Mouse (Mus musculus): ENCODE results near the gene Cyp4f18.
A peak's percentile ranks its signal among the peaks of the same experiment; 100 is the strongest.
"Not testable (repeated sequence)": the region's sequence is repeated elsewhere in the genome, so short reads cannot be mapped to it uniquely, and the experiment has no call there.

Gene Cyp4f18

GRCm38 (mm10) chr8:72009473-72009872, at the start of gene Cyp4f18:
Gene Cyp4f18, minus strand, starts transcription at chr8:72009626.
- no peak for DNase-seq (ENCODE audit: low spot score)

DNA sequence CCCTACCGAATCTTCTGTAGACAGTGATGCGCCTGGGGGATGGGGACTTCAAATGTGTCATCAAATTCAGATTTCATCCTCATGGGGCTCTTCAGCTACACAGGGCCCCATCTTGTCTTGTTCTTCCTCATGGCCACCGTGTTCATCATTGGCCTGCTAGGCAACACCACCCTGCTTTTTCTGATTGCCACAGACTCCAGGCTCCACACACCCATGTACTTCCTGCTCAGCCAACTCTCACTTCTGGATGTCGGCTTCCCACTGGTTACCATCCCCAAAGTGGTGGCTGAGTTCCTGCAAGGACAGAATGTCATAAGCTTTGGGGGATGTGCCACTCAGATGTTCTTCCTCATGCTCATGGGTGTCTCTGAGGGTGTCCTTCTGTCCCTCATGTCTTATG, 48.2 kb upstream of the Cyp4f18 start:
- DNase-seq (ENCODE audit: low spot score), result not testable (repeated sequence)

DNA sequence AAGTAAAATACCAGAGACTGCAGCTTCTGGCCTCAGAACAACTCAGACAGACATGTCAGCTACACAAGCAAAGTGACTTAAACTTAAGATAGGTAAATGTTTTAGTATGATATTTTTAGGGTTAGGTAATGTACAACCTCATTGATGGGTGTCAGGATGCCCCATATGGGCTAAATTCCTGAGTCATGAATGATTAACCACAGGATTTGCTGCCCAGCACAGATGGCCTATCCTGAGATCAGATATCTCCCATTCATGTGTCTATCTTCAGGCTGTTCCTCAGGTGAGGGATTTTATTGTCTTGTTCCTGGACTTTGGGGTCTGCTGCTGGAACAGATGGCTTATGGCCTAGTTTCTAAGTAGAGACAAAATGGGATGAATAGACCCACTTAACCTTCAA, 45.2 kb upstream of the Cyp4f18 start:
- DNase-seq (ENCODE audit: low spot score), result not testable (repeated sequence)

- DNase-seq (ENCODE audit: low spot score), result no peak
These were observed 33.1 kb upstream of the Cyp4f18 start for GRCm38 (mm10) chr8:72042493-72042892.

DNA sequence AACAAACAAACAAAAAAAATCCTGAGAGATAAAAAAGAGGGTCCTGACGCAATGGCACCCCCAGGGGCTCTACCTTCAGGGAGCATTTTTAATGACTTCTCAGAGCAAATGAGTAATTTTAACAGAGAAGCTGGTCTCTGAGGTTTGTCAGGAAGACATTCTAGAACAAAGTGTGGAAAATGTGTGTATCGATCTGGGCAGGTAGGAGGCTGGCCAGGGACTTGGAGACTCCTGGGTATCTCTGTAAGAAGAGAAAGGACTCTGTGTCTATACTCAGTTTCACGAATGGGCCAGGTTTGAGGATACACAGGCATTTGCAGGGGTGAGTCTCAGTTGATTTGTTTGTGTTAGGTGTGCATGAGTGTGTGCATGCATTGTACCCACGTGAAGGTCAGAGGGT, 31.5 kb upstream of the Cyp4f18 start, which contains the start of gene Olfr372:
TSS of gene Olfr372 (plus strand) at position 301 of the 400 bp plus-strand sequence.
- DNase-seq (ENCODE audit: low spot score), result not testable (repeated sequence)

GRCm38 (mm10) chr8:72032926-72033325, 23.5 kb upstream of the Cyp4f18 start:
- not testable (repeated sequence) for DNase-seq (ENCODE audit: low spot score)

GRCm38 (mm10) chr8:72024886-72025285, 15.5 kb upstream of the Cyp4f18 start:
- not testable (repeated sequence) for DNase-seq (ENCODE audit: low spot score)

DNA sequence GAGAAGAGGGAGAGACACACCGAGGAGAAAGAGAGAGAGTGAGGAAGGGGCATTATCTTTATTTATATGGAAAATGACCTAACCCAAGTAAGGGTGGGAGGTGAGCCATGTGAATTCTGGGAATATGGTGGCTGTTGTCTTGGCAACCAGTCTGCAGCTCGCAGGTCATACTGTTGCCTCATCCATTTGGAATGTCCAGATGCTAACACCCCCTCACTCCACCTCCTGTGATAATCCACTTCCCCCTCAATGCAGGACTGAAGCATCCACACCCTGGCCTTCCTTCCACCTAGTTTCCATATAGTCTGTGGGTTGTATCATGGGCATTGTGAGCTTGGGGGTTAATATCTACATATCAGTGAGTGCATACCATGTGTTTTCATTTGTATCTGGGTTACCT, 10.4 kb upstream of the Cyp4f18 start:
- no peak for DNase-seq (ENCODE audit: low spot score)

DNA sequence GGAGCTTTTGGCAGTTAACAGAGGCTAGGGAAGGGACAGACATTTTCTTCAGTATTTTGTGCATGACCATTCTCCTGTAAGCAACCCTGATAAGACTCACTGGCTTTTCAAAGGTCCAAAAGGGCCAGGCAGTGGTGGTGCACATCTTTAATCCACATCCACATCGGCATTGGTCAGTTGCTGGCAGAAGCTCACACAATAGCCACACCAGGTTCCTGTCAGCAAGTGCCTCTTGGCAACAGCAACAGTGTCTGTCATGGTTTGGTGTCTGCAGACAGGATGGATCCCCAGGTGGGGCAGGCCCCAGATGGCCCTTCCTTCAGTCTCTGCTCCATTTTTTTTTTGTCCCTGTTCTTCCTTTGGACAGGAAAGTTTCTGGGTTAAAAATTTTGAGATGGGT, 9.6 kb upstream of the Cyp4f18 start:
- DNase-seq (ENCODE audit: low spot score), result not testable (repeated sequence)

- DNase-seq (ENCODE audit: low spot score), result no peak
These were observed 8.7 kb upstream of the Cyp4f18 start for GRCm38 (mm10) chr8:72018141-72018540.

DNA sequence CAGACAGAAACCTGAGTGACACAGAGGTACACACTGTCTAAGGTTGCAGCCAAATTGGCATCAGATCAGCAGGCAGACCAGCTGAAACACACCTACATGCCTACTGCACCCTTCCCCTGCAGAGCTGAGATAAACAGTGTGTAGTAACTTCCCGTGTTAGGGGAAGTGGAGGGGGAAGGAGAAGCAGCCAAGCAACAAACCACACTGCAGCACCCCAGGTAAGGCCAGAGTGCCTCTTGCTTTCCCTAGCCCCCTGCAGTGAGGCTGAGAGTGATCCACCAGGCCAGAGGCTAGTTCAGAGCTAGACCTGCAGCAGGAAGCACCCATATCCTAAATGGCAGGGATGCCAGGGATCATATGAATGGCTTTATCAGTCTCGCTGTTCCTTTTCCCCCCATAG, 7.9 kb upstream of the Cyp4f18 start:
- not testable (repeated sequence) for DNase-seq (ENCODE audit: low spot score)

DNA sequence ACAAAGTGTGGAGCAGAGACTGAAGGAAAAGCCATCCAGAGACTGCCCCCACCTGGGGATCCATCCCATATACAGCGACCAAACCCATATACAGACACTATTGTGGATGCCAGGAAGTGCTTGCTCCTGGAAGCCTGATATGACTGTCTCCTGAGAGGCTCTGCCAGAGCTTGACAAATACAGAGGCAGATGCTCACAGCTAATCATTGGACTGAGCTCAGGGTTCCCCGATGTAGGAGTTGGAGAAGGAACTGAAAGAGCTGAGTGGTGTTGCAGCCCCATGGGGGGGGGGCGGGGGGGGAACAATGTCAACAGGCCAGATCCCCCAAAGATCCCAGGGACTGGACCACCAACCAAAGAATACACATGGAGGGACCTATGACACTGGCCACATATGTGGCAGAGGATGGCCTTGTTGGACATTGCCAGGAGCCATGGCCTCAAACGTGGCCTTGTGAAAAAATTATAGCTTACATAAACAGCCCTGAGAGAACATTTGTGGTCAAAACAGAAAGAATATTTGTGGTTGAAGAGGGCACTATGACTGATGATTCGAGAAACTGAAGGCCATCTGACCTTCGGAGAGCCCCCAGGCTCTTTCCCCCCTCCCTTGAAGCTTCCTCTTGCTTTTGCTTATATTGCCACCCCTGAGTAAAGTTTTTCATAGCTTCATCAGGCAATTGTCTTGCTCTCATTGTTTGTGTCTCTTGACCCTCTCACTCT, 4.2 kb upstream of the Cyp4f18 start:
- not testable (repeated sequence) for DNase-seq (ENCODE audit: low spot score)

- no peak for DNase-seq (ENCODE audit: low spot score)
These were observed 1.2 kb downstream of the Cyp4f18 start for GRCm38 (mm10) chr8:72008134-72008641.

- DNase-seq (ENCODE audit: low spot score), result no peak
These were observed 2.7 kb downstream of the Cyp4f18 start for GRCm38 (mm10) chr8:72006763-72007162.

DNA sequence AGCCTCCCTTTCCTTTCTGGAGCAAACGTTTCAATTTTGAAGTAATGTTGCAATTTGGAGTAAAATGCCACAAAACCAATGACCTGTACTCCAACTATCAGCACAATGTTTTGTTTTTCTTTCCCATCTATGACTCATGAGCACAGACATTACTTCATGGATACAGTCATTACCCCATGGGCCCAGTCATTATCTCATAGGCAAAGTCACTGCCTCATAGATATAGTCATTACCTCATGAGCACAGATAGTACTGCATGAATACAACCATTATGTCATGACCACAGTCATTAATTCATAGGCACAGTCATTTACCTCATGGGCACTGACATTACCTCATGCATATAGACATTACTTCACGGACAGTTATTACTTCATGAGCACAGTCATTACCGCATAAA, 3.5 kb downstream of the Cyp4f18 start:
- no peak for DNase-seq (ENCODE audit: low spot score)

- no peak for DNase-seq (ENCODE audit: low spot score)
These were observed 6.5 kb downstream of the Cyp4f18 start for GRCm38 (mm10) chr8:72002942-72003341.

DNA sequence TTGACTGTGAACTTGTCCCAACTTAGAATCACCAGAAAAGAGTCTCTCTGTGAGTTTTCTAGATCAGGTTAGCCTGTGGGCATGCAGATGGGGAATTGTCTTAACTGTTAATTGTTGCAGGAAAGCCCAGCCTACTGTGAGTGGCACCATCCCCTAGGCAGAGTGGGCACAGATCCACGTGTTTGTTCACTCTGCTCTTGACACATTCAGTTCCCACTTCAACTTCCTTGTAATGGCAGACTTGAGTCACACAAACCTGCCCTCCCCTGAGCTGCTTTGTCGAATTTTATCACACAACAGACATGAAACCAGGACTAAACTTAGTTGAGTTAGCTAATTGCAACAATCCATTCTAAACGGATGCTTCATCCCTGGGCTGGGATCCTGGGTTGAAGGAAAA, 9.2 kb downstream of the Cyp4f18 start:
- no peak for DNase-seq (ENCODE audit: low spot score)

DNA sequence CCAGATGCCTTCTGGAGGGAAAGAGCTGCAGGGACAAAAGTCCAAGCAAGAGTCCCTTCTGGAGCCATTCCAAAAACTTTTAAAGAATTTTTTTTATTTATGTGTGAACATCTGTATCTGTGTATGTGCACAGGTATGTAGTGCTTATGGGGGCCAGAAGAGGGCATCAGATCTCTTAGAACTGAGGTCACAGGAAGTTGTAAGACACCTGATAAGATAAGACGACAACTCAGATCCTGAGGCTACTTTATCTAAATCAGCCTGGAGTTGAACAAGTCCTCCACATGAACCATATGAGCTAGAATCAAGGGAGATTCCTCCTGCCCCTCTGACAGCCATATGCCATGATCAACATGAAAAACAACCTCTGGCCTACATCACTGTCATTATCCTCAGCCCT, 10.0 kb downstream of the Cyp4f18 start:
- DNase-seq (ENCODE audit: low spot score), result no peak

GRCm38 (mm10) chr8:71988867-71989599, 20.4 kb downstream of the Cyp4f18 start:
- no peak for DNase-seq (ENCODE audit: low spot score)

DNA sequence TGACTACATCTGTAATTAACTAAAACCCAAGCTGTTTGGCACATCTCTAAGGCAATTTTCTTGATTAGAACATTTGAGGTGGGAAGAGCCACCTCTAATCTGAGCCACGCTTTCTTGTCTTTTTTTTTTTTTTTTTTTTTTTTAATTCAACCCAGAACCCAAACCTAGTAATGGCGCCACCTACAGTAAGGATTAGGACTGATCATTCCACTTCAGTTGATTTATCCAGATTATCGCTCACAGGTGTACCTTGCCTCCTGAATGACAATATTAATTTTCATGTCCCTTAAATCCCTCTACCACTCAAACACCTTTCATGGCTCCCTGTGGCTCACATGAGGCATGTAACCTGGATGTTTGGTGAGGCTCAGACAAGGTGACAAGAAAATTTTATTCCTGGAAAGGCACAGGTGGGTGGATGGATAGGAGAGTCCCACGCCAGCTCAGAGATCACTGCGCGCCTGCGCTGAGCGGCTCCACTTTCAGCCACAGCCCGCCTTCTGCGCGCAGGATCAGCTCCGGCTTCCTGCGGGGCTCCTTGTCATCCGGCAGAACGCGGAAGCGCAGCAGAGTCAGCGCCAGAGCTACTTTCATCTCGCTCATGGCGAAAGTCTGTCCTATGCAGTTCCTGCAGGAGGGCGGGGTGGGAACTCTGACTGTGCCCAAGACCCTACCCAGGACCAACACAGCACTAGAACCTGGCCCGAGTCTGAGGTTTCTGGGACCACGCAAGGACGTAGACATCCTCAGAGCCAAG, 21.1 kb downstream of the Cyp4f18 start:
- peak; percentile 69 for DNase-seq (ENCODE audit: low spot score)

- DNase-seq (ENCODE audit: low spot score), result peak; percentile 16
These were observed 24.8 kb downstream of the Cyp4f18 start for GRCm38 (mm10) chr8:71984601-71985000.

DNA sequence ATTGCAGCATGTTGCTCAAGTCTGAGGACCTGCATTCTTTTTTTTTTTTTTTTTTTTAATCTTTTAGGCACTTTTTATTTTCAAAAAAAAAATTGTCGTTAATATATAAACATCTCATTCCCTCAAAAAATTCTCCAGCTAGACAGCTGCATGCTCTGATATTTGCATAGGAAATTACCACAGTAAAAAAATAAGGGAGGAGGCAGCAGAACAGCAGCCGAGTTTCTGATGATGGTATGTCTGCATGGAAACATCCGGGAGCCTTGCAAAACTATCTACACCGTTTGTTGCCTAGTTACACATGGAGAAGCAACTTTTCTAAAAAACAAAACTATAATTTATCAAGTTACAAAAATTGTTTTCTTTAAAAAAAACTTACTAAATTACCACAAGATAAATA, 28.0 kb downstream of the Cyp4f18 start:
- DNase-seq (ENCODE audit: low spot score), result no peak

Data from embryo, embryonic 10 days (tissue).